Comparison of ENCODE assay signal across 25 mouse cellular contexts in genomic region chr5:25870632-25871031, GRCm38 (mm10).
DNase-seq lines count a peak whose midpoint lies in the region; ATAC-seq and TF ChIP-seq lines count a peak whose summit lies in the region.
"Had no signal": no experiment of that assay in that cellular context is flagged by ENCODE, and none has a peak within 500 bp of the region (broad histone marks: within the 10 kb centered on the region; RNA-seq: fewer than 3 reads in every experiment).

No protein-coding gene starts in this region.

- ATAC-seq in forebrain, embryonic 11.5 days (replicated peaks; ENCODE audit: low FRiP score), result no peak
- ATAC-seq in forebrain, embryonic 14.5 days, result no peak
- ATAC-seq in kidney, postnatal 0 days (replicated peaks; ENCODE audit: low FRiP score, low read depth), result no peak
- ATAC-seq in midbrain, postnatal 0 days (ENCODE audit: low FRiP score), result no peak
- ATAC-seq in midbrain, embryonic 11.5 days (ENCODE audit: low FRiP score), result no peak

- no peak overlapping the region for H3K4me2 ChIP-seq in forebrain, embryonic 11.5 days (ENCODE audit: low read depth, low read length, severe bottlenecking)
- H3K4me2 ChIP-seq in forebrain, embryonic 14.5 days (ENCODE audit: low read length), result no peak overlapping the region
- no peak overlapping the region for H3K4me2 ChIP-seq in kidney, postnatal 0 days (ENCODE audit: low read length)
- H3K4me2 ChIP-seq in midbrain, postnatal 0 days (ENCODE audit: low read depth, low read length, poor library complexity, severe bottlenecking), result no peak overlapping the region
- H3K4me2 ChIP-seq in midbrain, embryonic 11.5 days, result no peak overlapping the region
- H3K4me2 ChIP-seq: embryonic facial prominence, embryonic 13.5 days; heart, embryonic 15.5 days; hindbrain, embryonic 14.5 days; midbrain, embryonic 13.5 days; neural tube, embryonic 15.5 days had no signal

- H3K27me3 ChIP-seq in forebrain, embryonic 11.5 days (ENCODE audit: control insufficient read depth, insufficient read depth, low read length), result no peaks in the 10 kb centered on the region
- H3K27me3 ChIP-seq in forebrain, embryonic 14.5 days (replicated peaks; ENCODE audit: control insufficient read depth, insufficient read depth, low read length), result no peaks in the 10 kb centered on the region
- no peaks in the 10 kb centered on the region for H3K27me3 ChIP-seq in kidney, postnatal 0 days (ENCODE audit: insufficient read depth, low read length)
- H3K27me3 ChIP-seq in kidney, adult 2 months (replicated peaks; ENCODE audit: control insufficient read depth, insufficient read depth, low read length), result no peaks in the 10 kb centered on the region
- H3K27me3 ChIP-seq in midbrain, postnatal 0 days (ENCODE audit: insufficient read depth, low read length), result no peaks in the 10 kb centered on the region
- H3K27me3 ChIP-seq in midbrain, embryonic 11.5 days (ENCODE audit: control insufficient read depth, insufficient read depth, low read length), result no peaks in the 10 kb centered on the region
- H3K27me3 ChIP-seq: embryonic facial prominence, embryonic 13.5 days; heart, embryonic 15.5 days; midbrain, embryonic 13.5 days; neural tube, embryonic 15.5 days had no signal

- no peak overlapping the region for H3K4me3 ChIP-seq in forebrain, embryonic 11.5 days (ENCODE audit: low read depth, low read length)
- H3K4me3 ChIP-seq in forebrain, embryonic 14.5 days (ENCODE audit: low read depth, low read length), result no peak overlapping the region
- no peak overlapping the region for H3K4me3 ChIP-seq in kidney, postnatal 0 days (replicated peaks; ENCODE audit: low read depth, low read length)
- no peak overlapping the region for H3K4me3 ChIP-seq in kidney, adult 2 months (ENCODE audit: insufficient read depth, low read depth, low read length)
- H3K4me3 ChIP-seq in midbrain, postnatal 0 days (ENCODE audit: low read depth, low read length), result no peak overlapping the region
- H3K4me3 ChIP-seq in midbrain, embryonic 11.5 days (ENCODE audit: low read depth, low read length), result no peak overlapping the region
- H3K4me3 ChIP-seq in cortical plate, adult 2 months (ENCODE audit: insufficient read depth, low read length), result no peak overlapping the region
- H3K4me3 ChIP-seq: embryonic facial prominence, embryonic 13.5 days; erythroblast, embryonic 14.5 days; heart, embryonic 15.5 days; left cerebral cortex, adult 2 months; midbrain, embryonic 13.5 days; myocyte; neural tube, embryonic 15.5 days had no signal

- peak; percentile 44 for DNase-seq in forebrain, embryonic 11.5 days (ENCODE audit: low spot score)
- no peak for DNase-seq in forebrain, embryonic 14.5 days (ENCODE audit: low spot score)
- no peak for DNase-seq in kidney, postnatal 0 days (ENCODE audit: low spot score)
- DNase-seq in kidney, adult 2 months, result no peak
- no peak for DNase-seq in midbrain, postnatal 0 days (ENCODE audit: low spot score)
- no peak for DNase-seq in midbrain, embryonic 11.5 days (ENCODE audit: low spot score, missing footprints)
- no peak for DNase-seq in kidney, postnatal 36 days
- DNase-seq: adrenal gland, adult 2 months; cerebellum, adult 18-20 months; cerebellum, postnatal 25 days; embryo, embryonic 11 days; gastrocnemius, postnatal 36 days; heart, postnatal 36 days; kidney, postnatal 4 days; layer of hippocampus, adult 9-11 months; lung, postnatal 10 days had no signal

- peak; percentile 22; the same call in 1 of the 2 replicates for TF ChIP-seq CTCF in kidney, postnatal 0 days (IDR thresholded peaks at IDR 0.05; ENCODE audit: low read depth)
- no peak for TF ChIP-seq CTCF in kidney, adult 2 months (conservative IDR thresholded peaks at IDR 0.05; ENCODE audit: insufficient read depth, insufficient read length, low read depth, low read length)
- TF ChIP-seq CTCF in midbrain, postnatal 0 days (IDR thresholded peaks at IDR 0.05), result peak; percentile 58
- TF ChIP-seq CTCF in cortical plate, adult 2 months (IDR thresholded peaks at IDR 0.05; ENCODE audit: extremely low read depth, insufficient read depth, low read length), result 0 out of 2 replicates have a peak, but pooled peaks have one; percentile 6

- WGBS in forebrain, embryonic 11.5 days, result 73% methylated on average over 3 of the region's 3 CpGs
- WGBS in forebrain, embryonic 14.5 days, result 62% methylated on average over 3 of the region's 3 CpGs
- WGBS in kidney, postnatal 0 days, result 70% methylated on average over 3 of the region's 3 CpGs
- WGBS in kidney, adult 2 months, result 61% methylated on average over 3 of the region's 3 CpGs
- WGBS in midbrain, postnatal 0 days, result 62% methylated on average over 3 of the region's 3 CpGs
- WGBS in midbrain, embryonic 11.5 days, result 54% methylated on average over 3 of the region's 3 CpGs

- no peak for TF ChIP-seq POLR2A in kidney, adult 2 months (IDR thresholded peaks at IDR 0.05; ENCODE audit: low read depth, low read length)
- TF ChIP-seq POLR2A in cortical plate, adult 2 months (IDR thresholded peaks at IDR 0.05; ENCODE audit: extremely low read depth, insufficient read depth, low read length), result no peak

- H3K9ac ChIP-seq in forebrain, embryonic 11.5 days (ENCODE audit: low read length), result no peak overlapping the region
- H3K9ac ChIP-seq in forebrain, embryonic 14.5 days (ENCODE audit: low read length), result no peak overlapping the region
- H3K9ac ChIP-seq in kidney, postnatal 0 days (ENCODE audit: low read depth, low read length), result no peak overlapping the region
- H3K9ac ChIP-seq in midbrain, postnatal 0 days (replicated peaks; ENCODE audit: low read length, poor library complexity, severe bottlenecking), result no peak overlapping the region
- no peak overlapping the region for H3K9ac ChIP-seq in midbrain, embryonic 11.5 days (ENCODE audit: low read length)
- H3K9ac ChIP-seq: embryonic facial prominence, embryonic 13.5 days; heart, embryonic 15.5 days; hindbrain, embryonic 14.5 days; midbrain, embryonic 13.5 days; neural tube, embryonic 15.5 days had no signal

- H3K36me3 ChIP-seq in forebrain, embryonic 11.5 days (ENCODE audit: control insufficient read depth, insufficient read depth, low read length), result no peaks in the 10 kb centered on the region
- no peaks in the 10 kb centered on the region for H3K36me3 ChIP-seq in forebrain, embryonic 14.5 days (ENCODE audit: control insufficient read depth, insufficient read depth, low read length)
- H3K36me3 ChIP-seq in kidney, postnatal 0 days (ENCODE audit: insufficient read depth, low read length), result no peaks in the 10 kb centered on the region
- H3K36me3 ChIP-seq in kidney, adult 2 months (ENCODE audit: control insufficient read depth, insufficient read depth, low read length), result no peaks in the 10 kb centered on the region
- no peaks in the 10 kb centered on the region for H3K36me3 ChIP-seq in midbrain, postnatal 0 days (ENCODE audit: insufficient read depth, low read length)
- H3K36me3 ChIP-seq in midbrain, embryonic 11.5 days (ENCODE audit: control insufficient read depth, insufficient read depth, low read length), result no peaks in the 10 kb centered on the region
- H3K36me3 ChIP-seq: embryonic facial prominence, embryonic 13.5 days; heart, embryonic 15.5 days; midbrain, embryonic 13.5 days; neural tube, embryonic 15.5 days had no signal

- H3K27ac ChIP-seq in forebrain, embryonic 11.5 days (ENCODE audit: low read depth, low read length), result no peak overlapping the region
- no peak overlapping the region for H3K27ac ChIP-seq in forebrain, embryonic 14.5 days (ENCODE audit: low read depth, low read length)
- no peak overlapping the region for H3K27ac ChIP-seq in kidney, postnatal 0 days
- no peak overlapping the region for H3K27ac ChIP-seq in kidney, adult 2 months (ENCODE audit: insufficient read depth, low read depth, low read length)
- H3K27ac ChIP-seq in midbrain, postnatal 0 days (ENCODE audit: low read depth, low read length), result no peak overlapping the region
- H3K27ac ChIP-seq in midbrain, embryonic 11.5 days (ENCODE audit: low read depth, low read length), result no peak overlapping the region
- H3K27ac ChIP-seq in cortical plate, adult 2 months (ENCODE audit: insufficient read depth, low read length), result no peak overlapping the region
- H3K27ac ChIP-seq: embryonic facial prominence, embryonic 13.5 days; heart, embryonic 15.5 days; left cerebral cortex, adult 2 months had no signal

- H3K4me1 ChIP-seq in forebrain, embryonic 11.5 days (replicated peaks; ENCODE audit: control insufficient read depth, insufficient read depth, low read length), result no peaks in the 10 kb centered on the region
- peaks cover 10% of the 10 kb centered on the region; the same call in 1 of the 2 replicates for H3K4me1 ChIP-seq in forebrain, embryonic 14.5 days (ENCODE audit: control insufficient read depth, insufficient read depth, low read length)
- no peaks in the 10 kb centered on the region for H3K4me1 ChIP-seq in kidney, postnatal 0 days (replicated peaks; ENCODE audit: insufficient read depth, low read length)
- H3K4me1 ChIP-seq in kidney, adult 2 months (ENCODE audit: control insufficient read depth, insufficient read depth, low read length), result no peaks in the 10 kb centered on the region
- peaks cover 4% of the 10 kb centered on the region; the same call in 1 of the 2 replicates for H3K4me1 ChIP-seq in midbrain, postnatal 0 days (ENCODE audit: insufficient read depth, low read length)
- H3K4me1 ChIP-seq in midbrain, embryonic 11.5 days (ENCODE audit: control insufficient read depth, insufficient read depth, low read length), result no peaks in the 10 kb centered on the region
- H3K4me1 ChIP-seq in cortical plate, adult 2 months (ENCODE audit: control insufficient read depth, insufficient read depth, low read length), result no peaks in the 10 kb centered on the region
- H3K4me1 ChIP-seq: embryonic facial prominence, embryonic 13.5 days; heart, embryonic 15.5 days had no signal

- H3K9me3 ChIP-seq in forebrain, embryonic 11.5 days (ENCODE audit: control insufficient read depth, low read length), result no peaks in the 10 kb centered on the region
- no peaks in the 10 kb centered on the region for H3K9me3 ChIP-seq in forebrain, embryonic 14.5 days (replicated peaks; ENCODE audit: control insufficient read depth, low read length)
- H3K9me3 ChIP-seq in kidney, postnatal 0 days (replicated peaks; ENCODE audit: low read length), result no peaks in the 10 kb centered on the region
- H3K9me3 ChIP-seq in midbrain, postnatal 0 days (ENCODE audit: low read length), result no peaks in the 10 kb centered on the region
- no peaks in the 10 kb centered on the region for H3K9me3 ChIP-seq in midbrain, embryonic 11.5 days (ENCODE audit: control insufficient read depth, low read length)
- H3K9me3 ChIP-seq: embryonic facial prominence, embryonic 13.5 days; heart, embryonic 15.5 days; midbrain, embryonic 13.5 days; neural tube, embryonic 15.5 days had no signal
